ENCODE assay signal across 16 mouse cellular contexts in genomic region chr2:172476707-172477260, GRCm38 (mm10). TPM values are rescaled to one million over a fixed set of nuclear protein-coding genes. Genes with fewer than 3 reads are reported as not detected.
DNase-seq lines count a peak whose midpoint lies in the region; ATAC-seq and TF ChIP-seq lines count a peak whose summit lies in the region.
"Had no signal": no experiment of that assay in that cellular context is flagged by ENCODE, and none has a peak within 500 bp of the region (broad histone marks: within the 10 kb centered on the region; RNA-seq: fewer than 3 reads in every experiment).

No protein-coding gene starts in this region.

- H3K79me2 ChIP-seq in heart, adult 2 months (replicated peaks; ENCODE audit: control insufficient read depth, insufficient read depth, low read length), result no peaks in the 10 kb centered on the region
- no peaks in the 10 kb centered on the region for H3K79me2 ChIP-seq in CH12.LX (replicated peaks; ENCODE audit: control insufficient read depth, extremely low read depth, insufficient read depth, poor library complexity, severe bottlenecking)

- peak; percentile 29 for ATAC-seq in inflammation-experienced regulatory T-cells, adult 6 months

- intact Hi-C loops in heart, adult 2 months (cut with DNase I), result loop anchor here (5.0 to 10.0 kb wide), 4 partner anchors 298 to 608 kb away; no protein-coding TSS in a partner anchor

- no peaks in the 10 kb centered on the region for H3K9me3 ChIP-seq in heart, embryonic 10.5 days
- H3K9me3 ChIP-seq in CH12.LX (replicated peaks; ENCODE audit: low read length), result no peaks in the 10 kb centered on the region
- H3K9me3 ChIP-seq: hindbrain, embryonic 15.5 days had no signal

- H3K9ac ChIP-seq in heart, adult 2 months (ENCODE audit: low read depth, low read length), result no peak overlapping the region
- H3K9ac ChIP-seq in CH12.LX (ENCODE audit: insufficient read depth, low read depth), result no peak overlapping the region
- H3K9ac ChIP-seq: hindbrain, embryonic 15.5 days had no signal

- 15% methylated on average over 10 of the region's 10 CpGs for WGBS in heart, embryonic 10.5 days
- WGBS in heart, adult 2 months, result 18% methylated on average over 10 of the region's 10 CpGs
- 22% methylated on average over 10 of the region's 10 CpGs for WGBS in cerebellum, adult 2 months

- no peak for TF ChIP-seq EP300 in heart, adult 2 months (IDR thresholded peaks at IDR 0.05; ENCODE audit: insufficient read depth, low read depth, low read length)
- TF ChIP-seq EP300 in CH12.LX (IDR thresholded peaks at IDR 0.05; ENCODE audit: low read length), result no peak

- dilution Hi-C loops in CH12.LX (cut with MboI; ENCODE audit: extremely low pct_ligation_motif_present, extremely low pct_unique_long_range_greater_than_20kb, low sequenced_read_pairs), result no loop called here

- in situ Hi-C loops in CH12.LX (cut with MboI; ENCODE audit: low pct_ligation_motif_present, low pct_unique_long_range_greater_than_20kb, low sequenced_read_pairs), result loop anchor here (10.0 to 25.0 kb wide), 3 partner anchors 298 to 611 kb away; no protein-coding TSS in a partner anchor

- H3K4me3 ChIP-seq in heart, embryonic 10.5 days, result peak overlapping the region; percentile 28
- no peak overlapping the region for H3K4me3 ChIP-seq in heart, adult 2 months
- no peak overlapping the region for H3K4me3 ChIP-seq in CH12.LX (replicated peaks in 1 of 3; ENCODE audit: low read depth in 2 of 3, low read length in 2 of 3, poor library complexity in 1 of 3)
- no peak overlapping the region for H3K4me3 ChIP-seq in cerebellum, adult 2 months (replicated peaks; ENCODE audit: insufficient read depth, low read depth, low read length)
- H3K4me3 ChIP-seq: erythroblast, embryonic 14.5 days; hindbrain, embryonic 15.5 days; myocyte had no signal

- peak overlapping the region; percentile 71 for H3K27ac ChIP-seq in heart, embryonic 10.5 days
- no peak overlapping the region for H3K27ac ChIP-seq in heart, adult 2 months
- no peak overlapping the region for H3K27ac ChIP-seq in CH12.LX (ENCODE audit: insufficient read depth, low read depth)
- H3K27ac ChIP-seq in cerebellum, adult 2 months (ENCODE audit: insufficient read depth, low read length), result no peak overlapping the region
- H3K27ac ChIP-seq: hindbrain, embryonic 15.5 days had no signal

- DNase-seq in heart, embryonic 10.5 days (ENCODE audit: low spot score), result no peak
- no peak for DNase-seq in heart, adult 2 months
- DNase-seq in kidney, postnatal 4 days, result peak; percentile 22 to 29
- DNase-seq in kidney, adult 8-10 months, result no peak
- DNase-seq in CH12.LX (ENCODE audit: extremely low read depth), result no peak
- DNase-seq in cerebellum, adult 2 months, result no peak
- no peak for DNase-seq in right cerebral cortex, adult 18-20 months
- DNase-seq: adrenal gland, postnatal 14 days; lung, adult 18-20 months; spleen, adult 18-20 months; thymus, adult 18-20 months had no signal

- no peak for TF ChIP-seq CTCF in heart, adult 2 months (IDR thresholded peaks at IDR 0.05)
- TF ChIP-seq CTCF in CH12.LX (conservative IDR thresholded peaks at IDR 0.05 in 1 of 2, IDR thresholded peaks at IDR 0.05 in 1 of 2; ENCODE audit: low read depth in 2 of 2, low read length in 2 of 2), result no peak
- TF ChIP-seq CTCF in cerebellum, adult 2 months (IDR thresholded peaks at IDR 0.05; ENCODE audit: borderline replicate concordance, insufficient read depth, low read depth, low read length), result no peak

- no peaks in the 10 kb centered on the region for H3K27me3 ChIP-seq in heart, embryonic 10.5 days (ENCODE audit: insufficient read depth, poor library complexity, severe bottlenecking)
- H3K27me3 ChIP-seq in heart, adult 2 months (ENCODE audit: control insufficient read depth, insufficient read depth, low read length), result no peaks in the 10 kb centered on the region
- peaks cover 17% of the 10 kb centered on the region for H3K27me3 ChIP-seq in CH12.LX (replicated peaks)
- peaks cover 1% of the 10 kb centered on the region; the same call in 1 of the 2 replicates for H3K27me3 ChIP-seq in cerebellum, adult 2 months (ENCODE audit: control insufficient read depth, insufficient read depth, low read length)

- no peaks in the 10 kb centered on the region for H3K36me3 ChIP-seq in heart, embryonic 10.5 days
- no peaks in the 10 kb centered on the region for H3K36me3 ChIP-seq in heart, adult 2 months (ENCODE audit: control insufficient read depth, insufficient read depth, low read length)
- peaks cover 0 to 7% of the 10 kb centered on the region in 2 experiments for H3K36me3 ChIP-seq in CH12.LX (replicated peaks in 1 of 2; ENCODE audit: control insufficient read depth in 1 of 2, insufficient read depth in 1 of 2, low read length in 1 of 2)
- H3K36me3 ChIP-seq: hindbrain, embryonic 15.5 days had no signal

- TF ChIP-seq RAD21 in CH12.LX (IDR thresholded peaks at IDR 0.05; ENCODE audit: low read depth, low read length), result no peak

- H3K4me2 ChIP-seq in CH12.LX (ENCODE audit: insufficient read depth, low read depth, poor library complexity, severe bottlenecking), result peak overlapping the region; percentile 92
- H3K4me2 ChIP-seq: hindbrain, embryonic 15.5 days had no signal

- TF ChIP-seq POLR2A in heart, adult 2 months (IDR thresholded peaks at IDR 0.05; ENCODE audit: insufficient read depth, low read depth, low read length), result no peak
- TF ChIP-seq POLR2A in CH12.LX (IDR thresholded peaks at IDR 0.05; ENCODE audit: low read depth, low read length), result no peak
- TF ChIP-seq POLR2A in cerebellum, adult 2 months (IDR thresholded peaks at IDR 0.05; ENCODE audit: borderline replicate concordance, insufficient read depth, low read length), result no peak

- H3K4me1 ChIP-seq in heart, embryonic 10.5 days, result peaks cover 12% of the 10 kb centered on the region
- H3K4me1 ChIP-seq in heart, adult 2 months (ENCODE audit: control insufficient read depth, insufficient read depth, low read length), result no peaks in the 10 kb centered on the region
- H3K4me1 ChIP-seq in CH12.LX (ENCODE audit: control insufficient read depth in 1 of 2, insufficient read depth in 2 of 2), result peaks cover 4 to 11% of the 10 kb centered on the region in 2 experiments; a peak in 3 of 4 replicates
- no peaks in the 10 kb centered on the region for H3K4me1 ChIP-seq in cerebellum, adult 2 months (ENCODE audit: control insufficient read depth, insufficient read depth, low read length)
- H3K4me1 ChIP-seq: hindbrain, embryonic 15.5 days had no signal

TF ChIP-seq in CH12.LX, 34 proteins besides CTCF, POLR2A, EP300 and RAD21:
- TF ChIP-seq ZKSCAN1 (IDR thresholded peaks at IDR 0.05; ENCODE audit: borderline replicate concordance, low read depth, low read length) (no peak), NRF1 (IDR thresholded peaks at IDR 0.05; ENCODE audit: low read depth, low read length) (no peak), RCOR1 (conservative IDR thresholded peaks at IDR 0.05; ENCODE audit: low read depth, low read length) (no peak), CHD2 (IDR thresholded peaks at IDR 0.05; ENCODE audit: low read length) (no peak), POLR2AphosphoS2 (IDR thresholded peaks at IDR 0.05; ENCODE audit: low read depth, low read length) (no peak), NELFE (IDR thresholded peaks at IDR 0.05; ENCODE audit: low read depth, low read length) (no peak), E2F4 (IDR thresholded peaks at IDR 0.05; ENCODE audit: insufficient replicate concordance, low read depth, low read length) (no peak), MAFK (IDR thresholded peaks at IDR 0.05; ENCODE audit: insufficient replicate concordance, low read length) (no peak)

RNA-seq across cellular contexts. Expression of gene Fam209, which starts 4.5 kb away (rescaled TPM):
- polyA plus RNA-seq in heart, embryonic 10.5 days (2016; fragmentation: Nextera tagmentation; extraction: Ambion mirVana), result not detected in 2 replicates
- not detected for total RNA-seq in heart, adult 2 months (2021)
- not detected in 2 replicates for polyA plus RNA-seq in heart, adult 2 months (2012; rRNA removed)
- 0.25 and 0.42 TPM in 2 replicates for total RNA-seq in CH12.LX (2012; rRNA removed)
- 0.69 TPM in 1 of 2 replicates, not detected in the other for total RNA-seq in CH12.LX (2014; rRNA removed)
- 1.2 and 1.8 TPM in 2 replicates for polyA plus RNA-seq in CH12.LX (2012; ENCODE audit: insufficient read length, low read depth)
- polyA plus RNA-seq in inflammation-experienced regulatory T-cells, adult 6 months (2017; shearing (Covaris generic)), result 1 to 10 TPM in 2 of 3 experiments, under 1 TPM in 1; 0.83 to 3.0 (median 2.1) TPM
- not detected in 2 replicates for polyA plus RNA-seq in cerebellum, adult 2 months (2012; rRNA removed)
- total RNA-seq: adrenal gland, postnatal 14 days; common myeloid progenitor, adult 5-6 weeks had no signal
- polyA plus RNA-seq: erythroblast, embryonic 14.5 days; hindbrain, embryonic 15.5 days had no signal

RNA-seq across cellular contexts. Expression of gene Gcnt7, which starts 18.4 kb away (rescaled TPM):
- polyA plus RNA-seq in heart, embryonic 10.5 days (2016; fragmentation: Nextera tagmentation; extraction: Ambion mirVana), result 1.4 and 1.8 TPM in 2 replicates
- not detected for total RNA-seq in heart, adult 2 months (2021)
- not detected in 2 replicates for polyA plus RNA-seq in heart, adult 2 months (2012; rRNA removed)
- 0.17 and 0.29 TPM in 2 replicates for total RNA-seq in CH12.LX (2012; rRNA removed)
- not detected in 2 replicates for total RNA-seq in CH12.LX (2014; rRNA removed)
- 0.21 TPM in 1 of 2 replicates, not detected in the other for polyA plus RNA-seq in CH12.LX (2012; ENCODE audit: insufficient read length, low read depth)
- polyA plus RNA-seq in inflammation-experienced regulatory T-cells, adult 6 months (2017; shearing (Covaris generic)), result 1 to 10 TPM; 3.7 to 5.2 (median 3.8) TPM
- polyA plus RNA-seq in cerebellum, adult 2 months (2012; rRNA removed), result not detected in 2 replicates
- total RNA-seq: adrenal gland, postnatal 14 days had no signal
- polyA plus RNA-seq: erythroblast, embryonic 14.5 days had no signal

RNA-seq across cellular contexts. Expression of gene Rtf2, which starts 36.4 kb away (rescaled TPM):
- polyA plus RNA-seq in heart, embryonic 10.5 days (2016; fragmentation: Nextera tagmentation; extraction: Ambion mirVana), result 56.0 and 66.0 TPM in 2 replicates
- 10 to 100 TPM; 27.2 to 28.6 TPM for total RNA-seq in heart, adult 2 months (2021)
- 22.3 and 30.6 TPM in 2 replicates for polyA plus RNA-seq in heart, adult 2 months (2012; rRNA removed)
- total RNA-seq in CH12.LX (2012; rRNA removed) (61.4 and 66.6 TPM in 2 replicates), CH12.LX (2014; rRNA removed) (58.5 and 60.3 TPM in 2 replicates)
- polyA plus RNA-seq in CH12.LX (2012; ENCODE audit: insufficient read length, low read depth), result 72.9 and 90.2 TPM in 2 replicates
- 100 to 1,000 TPM; 125 to 139 (median 135) TPM for polyA plus RNA-seq in inflammation-experienced regulatory T-cells, adult 6 months (2017; shearing (Covaris generic))
- 81.7 and 84.4 TPM in 2 replicates for polyA plus RNA-seq in cerebellum, adult 2 months (2012; rRNA removed)

Comparison
In these comparisons a context has a peak if more than half of its experiments do, and no peak if none do; other contexts are left out.
1. DNase-seq: peak in kidney, postnatal 4 days (2 of 2); none in heart, embryonic 10.5 days (single experiment), heart, adult 2 months (0 of 2), kidney, adult 8-10 months (0 of 2), CH12.LX (single experiment), cerebellum, adult 2 months (0 of 2) and right cerebral cortex, adult 18-20 months (single experiment).